Mouse (Mus musculus): ENCODE measurements around the gene Kxd1.

- no peak for TF ChIP-seq CTCF (IDR thresholded peaks at IDR 0.05; ENCODE audit: low read depth, low read length)
- no peak for TF ChIP-seq POLR2A (IDR thresholded peaks at IDR 0.05; ENCODE audit: extremely low read depth, insufficient read depth, low read length)
Observed at GRCm38 (mm10) chr8:70551558-70552161, 23.9 kb upstream of the Kxd1 start.
